Comparison of ENCODE assay signal across 8 mouse cellular contexts in the genomic region with DNA sequence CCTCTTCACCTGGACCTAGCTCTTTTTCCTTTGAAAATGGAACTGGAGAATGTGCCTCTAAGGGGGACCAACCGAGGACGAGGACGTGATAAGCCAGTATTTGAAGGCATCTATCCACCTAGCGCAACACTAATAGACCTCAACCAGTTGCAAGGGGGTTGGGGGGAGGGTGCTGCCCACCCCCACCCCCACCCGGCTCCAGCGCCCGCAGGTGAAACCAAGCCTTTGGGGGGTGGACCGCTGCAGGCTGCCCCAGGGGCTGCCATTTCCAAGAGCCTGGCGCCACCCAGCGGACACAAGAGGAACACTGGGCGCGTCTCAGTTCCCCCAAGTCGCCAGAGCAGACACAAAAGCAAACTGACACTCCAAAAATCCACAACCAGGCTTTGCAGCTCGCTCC. TPM values are rescaled to one million over a fixed set of nuclear protein-coding genes. Genes with fewer than 3 reads are reported as not detected.
A peak's percentile ranks its signal among the peaks of the same experiment; 100 is the strongest.
DNase-seq lines count a peak whose midpoint lies in the region; ATAC-seq and TF ChIP-seq lines count a peak whose summit lies in the region.

No protein-coding gene starts in this region.

- TF ChIP-seq EP300 in heart, adult 2 months (IDR thresholded peaks at IDR 0.05; ENCODE audit: insufficient read depth, low read depth, low read length), result no peak

- no peaks in the 10 kb centered on the region for H3K79me2 ChIP-seq in heart, adult 2 months (replicated peaks; ENCODE audit: control insufficient read depth, insufficient read depth, low read length)
- no peaks in the 10 kb centered on the region for H3K79me2 ChIP-seq in myocyte (ENCODE audit: control insufficient read depth, insufficient read depth)

- peaks cover 21% of the 10 kb centered on the region for H3K27me3 ChIP-seq in heart, adult 2 months (ENCODE audit: control insufficient read depth, insufficient read depth, low read length)
- peaks cover 98% of the 10 kb centered on the region for H3K27me3 ChIP-seq in kidney, embryonic 14.5 days (ENCODE audit: control insufficient read depth, insufficient read depth, low read length)
- peaks cover 99% of the 10 kb centered on the region for H3K27me3 ChIP-seq in liver, embryonic 12.5 days (replicated peaks)
- H3K27me3 ChIP-seq in myocyte (ENCODE audit: control insufficient read depth, insufficient read depth, insufficient read length), result no peaks in the 10 kb centered on the region

- H3K27ac ChIP-seq in heart, adult 2 months, result no peak overlapping the region
- no peak overlapping the region for H3K27ac ChIP-seq in kidney, embryonic 14.5 days (ENCODE audit: low read depth, low read length)
- no peak overlapping the region for H3K27ac ChIP-seq in liver, embryonic 12.5 days

- intact Hi-C loops in heart, adult 2 months (cut with DNase I), result loop anchor here (1.0 to 5.0 kb wide), 4 partner anchors 411 to 726 kb away; no protein-coding TSS in a partner anchor

- no peak overlapping the region for H3K9ac ChIP-seq in heart, adult 2 months (ENCODE audit: low read depth, low read length)
- H3K9ac ChIP-seq in kidney, embryonic 14.5 days (ENCODE audit: low read depth, low read length), result no peak overlapping the region
- no peak overlapping the region for H3K9ac ChIP-seq in liver, embryonic 12.5 days

- under 1% methylated on average over 14 of the region's 14 CpGs for WGBS in heart, adult 2 months
- WGBS in kidney, embryonic 14.5 days, result 3% methylated on average over 14 of the region's 14 CpGs
- 3% methylated on average over 14 of the region's 14 CpGs for WGBS in liver, embryonic 12.5 days (ENCODE audit: insufficient replicate concordance)

- no peak for TF ChIP-seq POLR2A in heart, adult 2 months (IDR thresholded peaks at IDR 0.05; ENCODE audit: insufficient read depth, low read depth, low read length)
- no peak for TF ChIP-seq POLR2A in myocyte (IDR thresholded peaks at IDR 0.05; ENCODE audit: insufficient read length, low read depth)

- no peaks in the 10 kb centered on the region for H3K4me1 ChIP-seq in heart, adult 2 months (ENCODE audit: control insufficient read depth, insufficient read depth, low read length)
- H3K4me1 ChIP-seq in kidney, embryonic 14.5 days (ENCODE audit: control insufficient read depth, insufficient read depth, low read length), result peaks cover 4% of the 10 kb centered on the region; the same call in 1 of the 2 replicates
- H3K4me1 ChIP-seq in liver, embryonic 12.5 days, result no peaks in the 10 kb centered on the region; the same call in 1 of the 2 replicates

- H3K4me3 ChIP-seq in heart, adult 2 months, result peak overlapping the region; percentile 17; the same call in 1 of the 2 replicates
- peak overlapping the region; percentile 21 for H3K4me3 ChIP-seq in kidney, embryonic 14.5 days (ENCODE audit: low read length)
- peak overlapping the region; percentile 8; the same call in 1 of the 2 replicates for H3K4me3 ChIP-seq in liver, embryonic 12.5 days
- H3K4me3 ChIP-seq in myocyte, result peak overlapping the region; percentile 21

- H3K4me2 ChIP-seq in kidney, embryonic 14.5 days (replicated peaks; ENCODE audit: low read depth, low read length), result peak overlapping the region; percentile 38
- peak overlapping the region; percentile 48 for H3K4me2 ChIP-seq in liver, embryonic 12.5 days
- H3K4me2 ChIP-seq in myocyte (ENCODE audit: low read depth), result peak overlapping the region; percentile 98

- H3K9me3 ChIP-seq in kidney, embryonic 14.5 days (ENCODE audit: control insufficient read depth, low read length), result no peaks in the 10 kb centered on the region
- no peaks in the 10 kb centered on the region for H3K9me3 ChIP-seq in liver, embryonic 12.5 days (replicated peaks)

- no peak overlapping the region for H3ac ChIP-seq in myocyte (ENCODE audit: control insufficient read depth, insufficient read length)

- peak; percentile 63 for DNase-seq in ovary, postnatal 36 days (ENCODE audit: low spot score)
- no peak for DNase-seq in ovary, adult 18-20 months (ENCODE audit: low spot score)
- DNase-seq in cerebellum, postnatal 36 days, result peak; percentile 61 to 66
- DNase-seq in heart, adult 2 months, result peak; percentile 54 to 71
- peak; percentile 26 to 29 for DNase-seq in thymus, postnatal 36 days

- ATAC-seq in kidney, embryonic 14.5 days (ENCODE audit: low FRiP score, low TSS enrichment), result no peak
- ATAC-seq in liver, embryonic 12.5 days, result no peak

- H3K36me3 ChIP-seq in heart, adult 2 months (ENCODE audit: control insufficient read depth, insufficient read depth, low read length), result no peaks in the 10 kb centered on the region
- no peaks in the 10 kb centered on the region for H3K36me3 ChIP-seq in kidney, embryonic 14.5 days (ENCODE audit: control insufficient read depth, insufficient read depth, low read length)
- H3K36me3 ChIP-seq in liver, embryonic 12.5 days, result no peaks in the 10 kb centered on the region
- no peaks in the 10 kb centered on the region for H3K36me3 ChIP-seq in myocyte (ENCODE audit: control insufficient read depth, insufficient read depth)

- TF ChIP-seq CTCF in heart, adult 2 months (IDR thresholded peaks at IDR 0.05), result peak; percentile 86

TF ChIP-seq in myocyte, 11 proteins besides CTCF, POLR2A, EP300 and RAD21:
- TF ChIP-seq USF1 (IDR thresholded peaks at IDR 0.05; ENCODE audit: low read depth), result no peak
- TF ChIP-seq SRF (IDR thresholded peaks at IDR 0.05; ENCODE audit: control insufficient read depth, insufficient read length, low read depth), result no peak

RNA-seq across cellular contexts. Expression of a gene that starts 7.2 kb away (rescaled TPM):
- under 1 TPM in 1 of 2 experiments, not detected in 1; 0.10 TPM for total RNA-seq in heart, adult 2 months (2021)
- polyA plus RNA-seq in heart, adult 2 months (2012; rRNA removed), result 0.09 and 0.27 TPM in 2 replicates
- not detected in 2 replicates for polyA plus RNA-seq in kidney, embryonic 14.5 days (2014; fragmentation: Nextera tagmentation; extraction: Ambion mirVana)
- 0.28 and 0.45 TPM in 2 replicates for polyA plus RNA-seq in liver, embryonic 12.5 days (2016; fragmentation: Nextera tagmentation; extraction: Ambion mirVana)
- 4.5 TPM for polyA plus RNA-seq in myocyte (2012; fragmentation: generic; extraction: Trizol)

RNA-seq across cellular contexts. Expression of a gene that starts 59.3 kb away (rescaled TPM):
- under 1 TPM in 1 of 2 experiments, not detected in 1; 0.08 TPM for total RNA-seq in heart, adult 2 months (2021)
- not detected in 2 replicates for polyA plus RNA-seq in heart, adult 2 months (2012; rRNA removed)
- not detected in 2 replicates for polyA plus RNA-seq in kidney, embryonic 14.5 days (2014; fragmentation: Nextera tagmentation; extraction: Ambion mirVana)
- not detected in 2 replicates for polyA plus RNA-seq in liver, embryonic 12.5 days (2016; fragmentation: Nextera tagmentation; extraction: Ambion mirVana)
- polyA plus RNA-seq in myocyte (2012; fragmentation: generic; extraction: Trizol), result not detected

Comparison
In these comparisons a context has a peak if more than half of its experiments do, and no peak if none do; other contexts are left out.
1. H3K4me2 ChIP-seq: peak in every context shown above with its lines; median percentile 98 in myocyte; 48 in liver, embryonic 12.5 days; 38 in kidney, embryonic 14.5 days.